Mouse (Mus musculus) brain, embryonic 18.5 days (tissue): ENCODE results near the gene Rnase10.
"Not testable (repeated sequence)": the region's sequence is repeated elsewhere in the genome, so short reads cannot be mapped to it uniquely, and the experiment has no call there.

ENCODE experiments used
- DNase-seq: peaks from one replicate; pipeline ENCODE4 v3.0.0-alpha.2; 2012; ENCODE audit warnings: low read depth, low spot score

Gene Rnase10

DNA sequence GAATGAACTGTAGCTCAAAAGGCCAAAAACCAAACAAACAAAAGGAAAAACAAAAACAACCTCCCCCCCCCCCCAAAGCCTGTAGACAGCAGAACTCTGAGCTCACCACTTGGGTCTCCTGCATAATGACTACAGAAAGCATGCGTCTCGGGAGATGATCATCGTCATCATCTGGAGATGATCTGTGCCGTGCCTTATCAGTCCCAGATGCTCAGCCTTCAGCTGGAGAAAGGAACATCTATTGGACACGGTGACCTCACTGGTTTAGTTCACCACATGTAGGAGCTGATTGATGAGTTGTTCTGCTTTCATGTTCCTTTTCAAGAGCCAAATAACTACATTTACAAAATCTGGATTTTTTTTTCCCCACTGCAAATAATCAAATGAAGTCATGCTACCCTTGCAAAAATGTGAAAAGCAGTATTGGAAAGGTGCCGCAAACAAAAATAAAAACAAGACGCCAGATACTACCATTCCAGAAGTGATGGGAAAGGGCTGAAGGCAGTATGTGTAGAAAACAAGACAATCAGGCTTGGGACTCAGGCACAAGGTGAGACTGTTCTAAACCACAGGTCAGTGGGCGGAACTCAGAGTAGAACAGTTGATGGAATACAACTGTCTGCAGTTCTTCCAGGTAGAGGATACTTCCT, at the start of gene Rnase10:
Rnase10 (plus strand) TSS at position 600 of the 650 bp plus-strand sequence.
- no peak for DNase-seq

DNA sequence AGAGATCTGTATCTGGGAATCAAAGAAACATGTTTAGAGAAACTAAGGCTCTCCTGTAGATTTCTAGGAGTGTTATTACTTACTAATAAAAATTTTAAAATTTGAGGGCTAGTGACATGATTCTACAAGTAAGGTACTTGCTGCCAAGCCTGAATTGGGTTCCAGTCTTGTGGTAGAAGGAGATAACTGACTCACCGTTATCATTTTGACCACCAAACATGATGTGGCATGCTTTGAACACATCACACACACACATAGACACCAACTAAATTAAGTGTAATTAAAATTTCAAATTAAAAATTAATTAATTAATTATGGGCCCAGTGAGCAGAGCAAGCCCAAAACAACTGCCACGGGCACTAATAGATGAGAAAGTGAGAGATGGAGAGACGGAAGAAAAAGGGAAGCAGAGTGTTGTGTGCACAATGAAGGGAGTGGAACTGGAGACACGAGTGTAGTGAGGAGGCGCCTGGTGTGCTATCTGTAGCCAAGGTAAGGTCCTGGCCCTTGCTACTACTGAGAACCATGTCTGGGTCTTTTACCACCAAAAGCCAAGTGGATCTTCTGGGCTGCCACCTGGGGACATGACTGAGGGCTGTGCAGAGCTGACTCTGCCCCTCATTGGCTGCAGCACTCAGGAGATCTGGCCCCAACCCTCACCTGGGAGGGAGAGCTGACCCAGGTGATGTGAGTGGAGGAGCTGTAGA, 49.1 kb upstream of the Rnase10 start:
- DNase-seq, result not testable (repeated sequence)

DNA sequence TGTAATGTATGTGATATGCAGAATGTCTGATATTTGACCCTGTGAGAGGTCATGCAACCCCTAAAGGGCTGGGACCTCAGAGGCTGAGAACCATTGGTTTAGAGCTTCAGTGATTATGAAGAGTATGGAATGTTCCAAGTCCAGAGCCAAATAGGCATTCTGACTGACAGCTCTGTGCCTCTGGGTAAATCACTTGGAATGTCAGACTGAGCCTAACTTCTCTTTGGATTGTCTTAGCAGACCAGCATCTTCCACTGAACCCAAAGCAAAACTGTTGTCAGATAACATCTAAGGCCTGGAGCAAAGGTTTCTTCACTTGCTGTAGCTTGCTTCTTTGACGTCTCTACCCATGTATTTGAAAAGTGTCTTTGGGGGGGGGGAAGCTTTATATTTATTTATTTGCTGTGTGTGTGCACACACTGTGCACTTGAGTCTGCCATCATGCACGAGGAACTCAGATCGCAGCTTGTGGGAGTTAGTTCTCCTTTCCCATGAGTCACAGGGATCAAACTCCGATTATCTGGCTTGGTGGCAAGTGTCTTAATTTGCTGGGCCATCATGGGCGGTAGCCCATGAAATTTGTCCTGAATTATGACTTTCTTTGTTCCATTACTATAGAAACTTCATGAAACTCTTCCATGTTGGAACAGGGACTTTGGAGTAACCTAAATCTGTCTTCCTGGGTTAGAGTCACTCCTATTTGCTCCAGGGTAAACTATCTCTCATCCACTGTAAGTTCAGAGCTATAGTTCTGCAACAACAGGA, 39.2 kb upstream of the Rnase10 start:
- no peak for DNase-seq

DNA sequence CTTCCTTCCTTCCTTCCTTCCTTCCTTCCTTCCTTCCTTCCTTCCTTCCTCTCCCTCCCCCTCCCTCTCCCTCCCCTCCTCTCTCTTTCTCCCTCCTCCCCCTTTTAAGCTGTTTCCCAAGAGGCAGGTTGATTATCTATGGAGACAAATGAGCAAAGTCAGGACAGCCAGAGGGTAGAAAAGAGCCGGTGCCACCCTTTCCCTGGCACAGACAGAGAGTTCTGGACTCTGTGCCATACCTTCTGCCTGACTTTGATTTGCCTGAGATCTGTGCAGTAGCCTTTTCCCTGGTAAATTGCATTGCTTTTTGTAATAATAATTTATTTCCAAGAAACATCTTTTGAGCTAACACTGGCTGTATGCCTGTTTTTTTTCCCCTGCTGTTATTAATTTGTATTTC, 38.5 kb upstream of the Rnase10 start:
- no peak for DNase-seq

DNA sequence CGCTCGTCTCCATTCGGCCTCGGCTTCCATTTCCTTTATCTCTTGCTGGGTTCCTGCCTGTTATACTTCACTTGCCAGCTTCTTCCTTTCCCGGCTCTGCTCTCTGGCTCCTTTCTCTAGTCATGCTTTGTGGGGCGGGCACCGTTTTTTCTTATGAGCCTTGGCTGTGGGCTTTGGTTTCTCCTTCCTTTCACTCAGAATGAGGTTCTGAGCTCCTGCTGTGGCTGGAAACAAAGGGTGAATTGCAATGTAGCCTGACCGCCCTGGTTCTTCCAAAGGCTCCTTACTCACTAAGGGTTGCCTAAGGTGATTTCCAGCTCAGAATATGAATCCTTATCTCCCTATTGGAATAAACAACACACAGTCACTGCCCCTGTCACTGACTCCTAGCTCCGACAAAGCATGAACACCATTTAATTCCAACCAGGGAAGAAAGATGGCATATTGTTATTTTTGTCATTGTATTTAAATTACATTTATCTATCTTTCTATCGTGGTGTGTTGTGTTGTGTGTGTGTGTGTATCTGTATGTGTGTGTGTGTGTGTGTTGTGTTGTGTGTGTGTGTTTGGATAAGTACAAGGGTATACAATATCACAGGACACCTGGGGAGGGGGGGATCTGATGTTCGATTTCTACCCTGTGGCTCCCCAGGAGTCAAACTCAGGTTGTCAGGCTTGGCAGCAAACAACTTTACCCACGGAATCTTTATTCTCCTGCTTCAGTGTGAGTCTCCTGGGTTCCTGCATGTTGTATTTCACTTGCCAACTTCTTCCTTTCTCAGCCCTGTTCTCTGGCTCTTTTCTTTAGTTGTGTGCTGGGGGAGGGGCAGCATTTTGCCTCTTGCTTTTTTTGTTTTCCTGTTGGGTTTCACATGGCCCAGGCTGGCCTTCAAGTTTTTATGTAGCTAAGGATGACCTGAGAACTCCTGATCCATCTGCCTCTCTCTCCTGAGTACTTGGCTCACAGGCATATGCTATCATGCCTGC, 37.7 kb upstream of the Rnase10 start:
- DNase-seq, result no peak

- no peak for DNase-seq
Observed at GRCm38 (mm10) chr14:50970822-50971221, 36.7 kb upstream of the Rnase10 start.

DNA sequence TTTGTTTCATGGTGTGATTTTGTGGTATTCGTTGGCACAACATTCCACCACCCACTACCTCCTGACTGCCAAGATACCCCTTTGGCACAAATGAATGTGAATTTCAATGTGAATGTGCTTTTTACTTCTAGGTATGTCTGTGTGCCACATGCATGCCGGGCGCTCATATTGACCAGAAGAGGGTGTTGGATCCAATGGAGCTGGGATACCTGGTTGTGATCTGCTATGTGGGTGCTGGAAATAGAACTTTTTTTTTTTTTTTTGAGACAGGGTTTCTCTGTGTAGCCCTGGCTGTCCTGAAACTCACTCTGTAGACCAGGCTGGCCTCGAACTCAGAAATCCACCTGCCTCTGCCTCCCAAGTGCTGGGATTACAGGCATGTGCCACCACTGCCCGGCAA, 34.5 kb upstream of the Rnase10 start:
- DNase-seq, result not testable (repeated sequence)

DNA sequence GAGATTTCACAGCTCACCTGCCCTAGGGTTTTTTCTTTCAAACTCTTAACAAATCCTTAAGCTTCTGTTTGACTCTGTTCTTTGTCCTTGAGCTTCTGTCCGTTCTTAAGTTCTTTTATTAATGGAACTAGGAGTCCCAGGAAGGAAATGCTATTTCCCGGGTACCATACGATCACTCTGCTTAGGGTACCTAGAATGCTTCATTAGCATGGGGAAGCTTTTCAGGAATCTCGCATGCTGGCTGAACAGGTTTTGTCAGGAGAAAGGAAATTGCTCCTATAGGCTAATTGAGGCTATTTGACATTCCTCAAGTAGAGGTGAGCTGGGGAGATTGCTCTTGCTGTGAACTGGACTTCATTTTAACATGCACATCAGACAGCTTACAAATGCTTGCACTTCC, 33.9 kb upstream of the Rnase10 start:
- no peak for DNase-seq

- DNase-seq, result no peak
Observed at GRCm38 (mm10) chr14:50975001-50975400, 32.5 kb upstream of the Rnase10 start.

- DNase-seq, result no peak
Observed at GRCm38 (mm10) chr14:50976674-50977073, 30.9 kb upstream of the Rnase10 start.

DNA sequence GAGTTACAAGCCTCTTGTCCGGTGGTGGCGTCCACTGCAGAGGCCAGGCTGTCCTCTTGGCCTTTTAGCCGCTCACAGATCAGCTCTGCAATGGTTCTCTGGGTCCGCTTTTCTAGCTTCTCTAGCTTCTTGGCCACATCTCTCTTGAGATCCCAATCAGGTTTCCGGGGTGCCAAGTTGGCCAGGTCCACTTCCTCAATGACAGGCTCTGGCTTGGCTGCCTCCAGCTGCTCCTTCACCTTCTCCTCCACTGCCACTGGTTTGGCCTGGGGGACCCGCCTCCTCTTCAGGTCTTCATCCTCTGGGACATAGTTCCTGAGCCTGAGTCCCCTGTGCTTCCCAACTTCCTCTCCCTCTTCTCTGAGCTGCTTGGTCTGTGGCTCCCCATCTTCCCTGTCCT, 29.1 kb upstream of the Rnase10 start:
- not testable (repeated sequence) for DNase-seq

DNA sequence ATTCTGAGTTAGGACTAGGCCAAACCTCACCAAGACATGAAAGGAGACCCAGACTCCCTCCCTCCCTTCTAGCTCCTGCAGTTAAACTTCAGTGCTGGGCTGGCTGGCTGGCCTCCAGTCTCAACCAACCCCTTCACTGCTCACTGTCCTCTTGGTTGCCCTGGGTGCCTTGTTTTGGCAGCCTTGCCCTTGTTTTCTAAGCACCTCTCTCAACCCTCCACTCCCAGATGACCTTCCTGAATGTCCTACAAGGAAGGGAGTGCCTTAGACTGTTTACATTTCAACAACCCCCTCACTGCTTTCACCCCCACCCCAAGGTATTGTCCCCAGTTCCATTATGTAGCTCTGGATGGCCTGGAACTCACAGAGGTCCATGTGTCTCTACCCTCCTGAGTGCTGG, 27.9 kb upstream of the Rnase10 start:
- DNase-seq, result no peak

DNA sequence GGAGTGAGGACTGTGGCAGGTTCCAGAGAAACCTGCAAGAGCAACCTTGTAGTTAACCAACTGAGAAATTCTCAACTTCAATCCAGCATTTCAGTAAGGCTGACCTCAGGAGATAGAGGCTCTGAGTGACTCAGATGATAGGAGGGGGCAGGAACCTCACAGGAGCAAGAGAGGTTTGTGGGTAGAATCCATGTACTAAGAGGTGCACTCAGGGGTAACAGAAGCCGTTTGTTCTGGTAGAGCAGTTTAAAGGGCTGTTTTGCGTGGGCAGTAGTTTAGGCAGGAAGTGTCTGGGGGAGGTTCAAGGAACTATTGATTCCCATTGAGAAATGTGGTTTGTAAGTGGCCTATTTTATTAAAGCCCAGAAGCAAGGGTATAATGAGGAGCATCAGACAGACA, 26.3 kb upstream of the Rnase10 start:
- DNase-seq, result no peak

DNA sequence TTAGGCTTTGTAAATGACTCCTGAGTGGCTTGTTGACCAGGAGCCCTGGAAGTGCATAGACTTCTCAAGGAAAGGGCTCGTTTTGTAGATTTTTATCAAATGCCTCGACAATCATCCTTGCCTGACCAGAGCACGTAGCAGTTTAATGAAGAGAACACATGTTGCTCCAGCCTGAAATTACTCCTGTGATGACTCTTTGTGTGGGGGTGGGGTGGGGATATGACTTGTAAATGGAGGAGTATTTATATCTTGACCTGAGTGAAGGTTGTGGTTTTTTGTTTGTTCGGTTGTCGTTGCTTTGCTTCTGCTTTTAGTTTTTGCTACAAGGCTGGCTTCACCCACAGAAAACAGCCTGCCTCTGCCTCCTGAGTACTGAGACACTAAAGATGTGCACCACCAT, 25.7 kb upstream of the Rnase10 start:
- DNase-seq, result no peak

DNA sequence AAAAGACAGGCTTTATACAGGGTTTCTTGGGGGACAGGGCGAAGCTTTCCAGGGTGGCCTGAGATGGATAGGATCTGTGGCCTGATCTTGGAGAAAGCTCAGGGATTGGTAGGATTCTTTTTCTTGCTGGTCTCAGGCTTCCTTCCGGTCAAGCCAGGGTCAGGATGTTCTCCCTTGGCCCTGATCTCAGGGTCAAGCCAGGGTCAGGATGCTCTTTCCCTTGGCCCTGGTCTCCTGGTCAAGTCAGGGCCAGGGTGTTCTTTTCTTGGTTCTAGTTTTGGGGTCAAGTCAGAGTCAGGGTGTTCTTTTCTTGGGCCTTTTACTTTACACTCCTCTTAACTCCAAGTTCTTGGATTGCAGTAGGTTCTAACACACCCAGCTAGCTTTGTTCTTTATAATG, 19.9 kb upstream of the Rnase10 start:
- no peak for DNase-seq

GRCm38 (mm10) chr14:50991037-50991436, 16.5 kb upstream of the Rnase10 start:
- no peak for DNase-seq

GRCm38 (mm10) chr14:50997088-50997487, 10.5 kb upstream of the Rnase10 start:
- DNase-seq, result no peak

DNA sequence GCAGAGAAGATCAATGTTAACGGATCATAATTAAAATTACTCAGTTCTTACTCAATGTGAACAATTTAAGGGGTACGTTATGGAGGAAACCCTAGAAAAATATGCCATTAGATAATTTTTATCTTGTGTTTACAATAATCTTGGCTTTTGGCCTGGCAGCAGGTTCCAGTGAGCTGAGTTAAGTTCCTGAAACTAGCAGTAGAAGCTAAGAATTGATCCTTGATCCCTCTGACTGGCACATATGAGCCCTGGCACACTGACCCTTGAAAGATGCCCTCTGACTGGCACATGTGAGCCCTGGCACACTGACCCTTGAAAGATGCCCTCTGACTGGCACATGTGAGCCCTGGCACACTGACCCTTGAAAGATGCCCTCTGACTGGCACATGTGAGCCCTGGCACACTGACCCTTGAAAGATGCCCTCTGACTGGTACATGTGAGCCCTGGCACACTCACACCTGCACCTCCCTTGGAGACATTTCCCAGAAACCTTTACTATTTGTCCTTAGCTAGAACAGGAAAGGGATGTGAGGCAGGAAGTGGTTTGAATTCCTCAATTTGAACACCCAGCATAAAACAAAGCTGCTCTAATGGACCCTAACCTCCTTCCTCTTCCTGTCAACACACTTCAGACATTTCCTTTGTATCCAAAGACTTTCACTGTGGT, 9.4 kb upstream of the Rnase10 start:
- no peak for DNase-seq

DNA sequence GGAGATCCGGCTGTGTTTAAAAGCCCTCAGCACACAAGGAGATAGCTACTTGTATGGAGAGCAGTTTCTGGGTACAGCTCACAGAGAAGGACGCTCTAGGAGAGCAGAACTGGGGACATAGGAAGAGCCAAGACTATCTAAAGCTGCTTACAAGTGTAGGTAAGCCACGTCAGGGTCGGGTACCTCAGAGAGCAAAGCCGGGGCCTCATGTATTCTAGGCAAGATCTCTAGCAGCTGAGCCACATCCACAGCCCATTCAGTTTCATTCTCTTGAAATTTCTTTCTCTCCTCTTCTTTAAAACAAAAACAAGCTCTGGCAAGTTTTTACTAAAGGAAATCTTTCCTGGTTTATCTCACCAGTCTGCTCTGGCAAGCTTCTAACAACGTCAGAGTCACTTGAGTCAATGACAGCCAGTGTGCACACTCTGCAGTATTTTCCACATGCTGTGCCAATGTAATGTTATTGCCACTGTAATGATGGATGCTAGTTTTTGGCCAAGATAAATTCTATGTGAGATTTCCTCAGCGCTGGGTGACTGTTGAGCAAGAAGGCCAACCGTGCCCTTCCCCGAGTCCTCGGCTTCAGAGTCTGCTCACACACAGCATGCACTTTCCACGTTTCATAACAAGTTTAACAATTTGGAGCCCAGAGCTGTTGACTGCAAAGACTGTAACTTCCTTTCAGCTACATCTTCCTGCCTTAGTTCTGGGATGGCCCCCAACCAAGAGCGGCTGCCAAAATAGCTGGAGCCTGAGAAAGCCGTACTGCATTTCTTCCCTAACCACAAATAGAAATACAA, 563 bp downstream of the Rnase10 start:
- DNase-seq, result peak; percentile 30

GRCm38 (mm10) chr14:51008781-51009180, 1.2 kb downstream of the Rnase10 start:
- DNase-seq, result no peak
